In the genomic region with DNA sequence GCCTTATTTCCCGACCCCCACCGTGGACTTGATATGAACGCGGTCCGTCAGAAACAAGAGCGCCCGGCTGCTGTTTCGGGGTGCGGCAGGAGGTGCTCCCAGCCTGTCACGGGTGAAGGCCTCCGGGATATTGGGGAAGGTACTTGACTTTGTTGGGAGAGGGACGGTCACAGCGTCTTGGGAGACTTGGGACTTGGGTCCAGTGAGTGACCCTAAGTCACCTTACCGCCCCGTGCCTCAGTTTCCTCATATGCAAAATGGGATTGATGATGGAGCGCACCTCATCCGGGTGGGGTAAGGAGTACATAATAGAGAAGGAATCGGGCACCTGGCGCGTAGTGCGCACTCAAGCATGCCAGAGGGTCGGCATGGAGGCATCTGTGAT, we compare ENCODE assay signal across 8 mouse cellular contexts. TPM values are rescaled to one million over a fixed set of nuclear protein-coding genes. Genes with fewer than 3 reads are reported as not detected.
DNase-seq lines count a peak whose midpoint lies in the region; ATAC-seq and TF ChIP-seq lines count a peak whose summit lies in the region.

No protein-coding gene starts in this region.

- no peak overlapping the region for H3K27ac ChIP-seq in neural tube, embryonic 11.5 days (ENCODE audit: low read depth, low read length)
- no peak overlapping the region for H3K27ac ChIP-seq in limb, embryonic 14.5 days (replicated peaks; ENCODE audit: low read depth, low read length)
- no peak overlapping the region for H3K27ac ChIP-seq in stomach, embryonic 16.5 days (ENCODE audit: low read length)

- ATAC-seq in neural tube, embryonic 11.5 days (ENCODE audit: insufficient read depth, low FRiP score, low TSS enrichment) = no peak
- ATAC-seq in limb, embryonic 14.5 days (ENCODE audit: low FRiP score, low read depth) = no peak
- ATAC-seq in stomach, embryonic 16.5 days (ENCODE audit: insufficient read depth, low FRiP score) = no peak

- peak; percentile 36 for DNase-seq in cerebellum, adult 8-10 months
- no peak for DNase-seq in cerebellum, adult 11 months
- no peak for DNase-seq in neural tube, embryonic 11.5 days (ENCODE audit: low spot score)
- DNase-seq in neural tube, embryonic 10.5 days (ENCODE audit: extremely low spot score, low spot score) = no peak
- no peak for DNase-seq in limb, embryonic 14.5 days (ENCODE audit: low spot score)
- DNase-seq in retina, embryonic 14.5 days (ENCODE audit: low spot score) = no peak
- no peak for DNase-seq in gastrocnemius, postnatal 10 days

- H3K4me1 ChIP-seq in neural tube, embryonic 11.5 days (ENCODE audit: control insufficient read depth, insufficient read depth, low read length) = peaks cover 15% of the 10 kb centered on the region
- H3K4me1 ChIP-seq in limb, embryonic 14.5 days (ENCODE audit: control insufficient read depth, insufficient read depth, low read length) = peaks cover 58% of the 10 kb centered on the region
- peaks cover 37% of the 10 kb centered on the region for H3K4me1 ChIP-seq in stomach, embryonic 16.5 days (ENCODE audit: control insufficient read depth, insufficient read depth, low read length)

- peak overlapping the region; percentile 25 for H3K4me2 ChIP-seq in neural tube, embryonic 11.5 days (ENCODE audit: low read depth)
- H3K4me2 ChIP-seq in limb, embryonic 14.5 days (replicated peaks; ENCODE audit: low read depth, low read length, severe bottlenecking) = peak overlapping the region; percentile 44
- peak overlapping the region; percentile 45 for H3K4me2 ChIP-seq in stomach, embryonic 16.5 days (ENCODE audit: low read depth, low read length)

- peaks cover 48% of the 10 kb centered on the region for H3K27me3 ChIP-seq in neural tube, embryonic 11.5 days (ENCODE audit: control insufficient read depth, insufficient read depth, low read length)
- H3K27me3 ChIP-seq in limb, embryonic 14.5 days (ENCODE audit: control insufficient read depth, insufficient read depth, low read length) = peaks cover 52% of the 10 kb centered on the region
- H3K27me3 ChIP-seq in stomach, embryonic 16.5 days (ENCODE audit: control insufficient read depth, insufficient read depth, low read length) = peaks cover 45% of the 10 kb centered on the region

- no peaks in the 10 kb centered on the region for H3K36me3 ChIP-seq in neural tube, embryonic 11.5 days (ENCODE audit: control insufficient read depth, insufficient read depth, low read length)
- H3K36me3 ChIP-seq in limb, embryonic 14.5 days (ENCODE audit: control insufficient read depth, insufficient read depth, low read length) = no peaks in the 10 kb centered on the region
- no peaks in the 10 kb centered on the region for H3K36me3 ChIP-seq in stomach, embryonic 16.5 days (ENCODE audit: control insufficient read depth, insufficient read depth, low read length)

- H3K9ac ChIP-seq in neural tube, embryonic 11.5 days (ENCODE audit: low read length) = no peak overlapping the region
- H3K9ac ChIP-seq in limb, embryonic 14.5 days (ENCODE audit: low read depth, low read length, severe bottlenecking) = no peak overlapping the region
- H3K9ac ChIP-seq in stomach, embryonic 16.5 days (ENCODE audit: low read length) = peak overlapping the region; percentile 34

- WGBS in neural tube, embryonic 11.5 days = 2% methylated on average over 22 of the region's 22 CpGs
- WGBS in limb, embryonic 14.5 days = 4% methylated on average over 22 of the region's 22 CpGs
- WGBS in stomach, embryonic 16.5 days = 8% methylated on average over 22 of the region's 22 CpGs

- TF ChIP-seq POLR2A in limb, embryonic 14.5 days (IDR thresholded peaks at IDR 0.05; ENCODE audit: borderline replicate concordance, extremely low read depth, insufficient read depth, insufficient read length) = no peak

- no peaks in the 10 kb centered on the region for H3K9me3 ChIP-seq in neural tube, embryonic 11.5 days (ENCODE audit: control insufficient read depth, low read length)
- H3K9me3 ChIP-seq in limb, embryonic 14.5 days (ENCODE audit: control insufficient read depth, low read length) = no peaks in the 10 kb centered on the region
- no peaks in the 10 kb centered on the region for H3K9me3 ChIP-seq in stomach, embryonic 16.5 days (replicated peaks; ENCODE audit: control insufficient read depth, low read length)

- H3K4me3 ChIP-seq in neural tube, embryonic 11.5 days (ENCODE audit: low read depth, low read length) = peak overlapping the region; percentile 0; the same call in 1 of the 2 replicates
- H3K4me3 ChIP-seq in limb, embryonic 14.5 days (replicated peaks; ENCODE audit: low read length) = peak overlapping the region; percentile 20; the same call in 1 of the 2 replicates
- peak overlapping the region; percentile 22 for H3K4me3 ChIP-seq in stomach, embryonic 16.5 days (replicated peaks; ENCODE audit: low read length)

RNA-seq across cellular contexts. Expression of gene Fxyd7, which starts 1.0 kb away (rescaled TPM):
- polyA plus RNA-seq in neural tube, embryonic 11.5 days (2014; fragmentation: Nextera tagmentation; extraction: Ambion mirVana) = 30.5 and 36.5 TPM in 2 replicates
- polyA plus RNA-seq in limb, embryonic 14.5 days (2012; rRNA removed) = 14.9 and 19.3 TPM in 2 replicates
- polyA plus RNA-seq in limb, embryonic 14.5 days (2014; fragmentation: Nextera tagmentation; extraction: Ambion mirVana) = 15.3 and 16.2 TPM in 2 replicates
- 22.2 and 25.8 TPM in 2 replicates for polyA plus RNA-seq in stomach, embryonic 16.5 days (2015; fragmentation: Nextera tagmentation; extraction: Ambion mirVana)
- total RNA-seq in gastrocnemius, postnatal 10 days (2021) = 1 to 10 TPM; 2.4 to 2.6 TPM

RNA-seq across cellular contexts. Expression of gene Fxyd1, which starts 4.8 kb away (rescaled TPM):
- 17.0 and 21.8 TPM in 2 replicates for polyA plus RNA-seq in neural tube, embryonic 11.5 days (2014; fragmentation: Nextera tagmentation; extraction: Ambion mirVana)
- 92.6 and 103 TPM in 2 replicates for polyA plus RNA-seq in limb, embryonic 14.5 days (2012; rRNA removed)
- polyA plus RNA-seq in limb, embryonic 14.5 days (2014; fragmentation: Nextera tagmentation; extraction: Ambion mirVana) = 95.6 and 101 TPM in 2 replicates
- polyA plus RNA-seq in stomach, embryonic 16.5 days (2015; fragmentation: Nextera tagmentation; extraction: Ambion mirVana) = 127 and 129 TPM in 2 replicates
- 1,000 to 10,000 TPM; 1,112 to 1,150 TPM for total RNA-seq in gastrocnemius, postnatal 10 days (2021)

RNA-seq across cellular contexts. Expression of gene Lgi4, which starts 6.9 kb away (rescaled TPM):
- polyA plus RNA-seq in neural tube, embryonic 11.5 days (2014; fragmentation: Nextera tagmentation; extraction: Ambion mirVana) = 4.6 and 4.9 TPM in 2 replicates
- 2.0 and 2.8 TPM in 2 replicates for polyA plus RNA-seq in limb, embryonic 14.5 days (2012; rRNA removed)
- 0.39 and 1.1 TPM in 2 replicates for polyA plus RNA-seq in limb, embryonic 14.5 days (2014; fragmentation: Nextera tagmentation; extraction: Ambion mirVana)
- polyA plus RNA-seq in stomach, embryonic 16.5 days (2015; fragmentation: Nextera tagmentation; extraction: Ambion mirVana) = 0.92 and 1.7 TPM in 2 replicates
- 1 to 10 TPM; 8.4 to 9.9 TPM for total RNA-seq in gastrocnemius, postnatal 10 days (2021)

RNA-seq across cellular contexts. Expression of gene Fxyd5, which starts 10.0 kb away (rescaled TPM):
- 16.2 and 17.3 TPM in 2 replicates for polyA plus RNA-seq in neural tube, embryonic 11.5 days (2014; fragmentation: Nextera tagmentation; extraction: Ambion mirVana)
- 17.4 and 20.5 TPM in 2 replicates for polyA plus RNA-seq in limb, embryonic 14.5 days (2012; rRNA removed)
- 28.8 and 31.3 TPM in 2 replicates for polyA plus RNA-seq in limb, embryonic 14.5 days (2014; fragmentation: Nextera tagmentation; extraction: Ambion mirVana)
- polyA plus RNA-seq in stomach, embryonic 16.5 days (2015; fragmentation: Nextera tagmentation; extraction: Ambion mirVana) = 28.0 and 31.0 TPM in 2 replicates
- total RNA-seq in gastrocnemius, postnatal 10 days (2021) = 10 to 100 TPM; 10.1 to 21.5 TPM

RNA-seq across cellular contexts. Expression of gene Fxyd3, which starts 24.3 kb away (rescaled TPM):
- polyA plus RNA-seq in neural tube, embryonic 11.5 days (2014; fragmentation: Nextera tagmentation; extraction: Ambion mirVana) = 6.0 and 7.7 TPM in 2 replicates
- 39.8 and 45.9 TPM in 2 replicates for polyA plus RNA-seq in limb, embryonic 14.5 days (2012; rRNA removed)
- polyA plus RNA-seq in limb, embryonic 14.5 days (2014; fragmentation: Nextera tagmentation; extraction: Ambion mirVana) = 68.9 and 79.5 TPM in 2 replicates
- polyA plus RNA-seq in stomach, embryonic 16.5 days (2015; fragmentation: Nextera tagmentation; extraction: Ambion mirVana) = 497 and 614 TPM in 2 replicates
- 1 to 10 TPM; 2.9 TPM for total RNA-seq in gastrocnemius, postnatal 10 days (2021)
